Mouse (Mus musculus) thymus, adult 2 months (tissue): ENCODE data around the gene Ssh2.

Experiments
- CTCF ChIP-seq: fragments of 200-500 bp; IDR thresholded peaks from 2 replicates; pipeline ENCODE4 v1.5.1; 2012; ENCODE audit warnings: mild to moderate bottlenecking, control low read depth, low read length, moderate library complexity, borderline replicate concordance; ENCODE audit not compliant: control insufficient read depth, poor library complexity, insufficient read depth; ENCODE audit errors: extremely low read depth
- POLR2A ChIP-seq: fragments of 200-500 bp; IDR thresholded peaks from 2 replicates; pipeline ENCODE4 v1.6.1; 2012; ENCODE audit warnings: mild to moderate bottlenecking, low read length, control low read depth, moderate library complexity; ENCODE audit not compliant: control insufficient read depth, poor library complexity, insufficient read depth; ENCODE audit errors: extremely low read depth

DNA sequence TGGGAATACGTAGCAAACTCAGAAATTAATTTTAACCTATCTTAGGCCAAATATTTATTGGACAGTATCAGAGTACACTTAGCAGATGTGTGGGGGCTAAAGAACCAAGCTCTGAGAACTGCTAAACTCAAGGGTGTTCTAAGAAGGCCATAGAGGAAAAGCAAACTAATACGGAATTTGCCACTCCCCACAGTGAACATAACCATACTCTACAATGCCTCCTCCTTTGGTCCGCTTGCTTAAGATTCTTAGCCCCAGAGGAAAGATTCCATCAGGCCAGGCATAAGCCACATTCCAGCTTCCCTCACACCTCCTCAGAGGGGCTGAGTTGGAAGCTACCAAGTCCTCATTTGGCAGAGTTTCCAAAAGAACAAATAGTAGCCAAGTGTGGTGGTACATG lies 165.1 kb downstream of the Ssh2 start:
- TF ChIP-seq CTCF = no peak
- no peak for TF ChIP-seq POLR2A
